Mouse (Mus musculus) liver, embryonic 12.5 days (tissue): ENCODE results near the gene Tcf12. TPM values are rescaled to one million over a fixed set of nuclear protein-coding genes. Genes with fewer than 3 reads are reported as not detected.

Source experiments
- ATAC-seq: fragments of 200-750 bp; cut with Nextera tagmentation; 2 replicates; pipeline ENCODE4 v1.8.0; 2017; ENCODE audit warnings: moderate number of reproducible peaks, mild to moderate bottlenecking, moderate library complexity
- H3K27ac ChIP-seq: fragments of 300-500 bp; sonication (generic); 2 replicates; pipeline ENCODE4 v1.5.1; 2016; ENCODE audit warnings: mild to moderate bottlenecking
- H3K27me3 ChIP-seq: fragments of 300-500 bp; sonication (generic); replicated peaks from 2 replicates; pipeline ENCODE4 v1.6.1; 2016; ENCODE audit warnings: mild to moderate bottlenecking, moderate library complexity
- H3K36me3 ChIP-seq: fragments of 300-500 bp; sonication (generic); 2 replicates; pipeline ENCODE4 v1.6.1; 2016; ENCODE audit warnings: mild to moderate bottlenecking, moderate library complexity
- H3K4me1 ChIP-seq: fragments of 300-500 bp; sonication (generic); 2 replicates; pipeline ENCODE4 v1.6.1; 2016
- H3K4me2 ChIP-seq: fragments of 300-500 bp; sonication (generic); 2 replicates; pipeline ENCODE4 v1.6.1; 2016; ENCODE audit warnings: mild to moderate bottlenecking, moderate library complexity
- H3K4me3 ChIP-seq: fragments of 300-500 bp; sonication (generic); 2 replicates; pipeline ENCODE4 v1.5.1; 2016; ENCODE audit warnings: mild to moderate bottlenecking, moderate library complexity
- H3K9ac ChIP-seq: fragments of 300-500 bp; sonication (generic); 2 replicates; pipeline ENCODE4 v1.6.1; 2016; ENCODE audit warnings: mild to moderate bottlenecking, moderate library complexity
- H3K9me3 ChIP-seq: fragments of 300-500 bp; sonication (generic); replicated peaks from 2 replicates; pipeline ENCODE4 v1.6.1; 2016; ENCODE audit warnings: mild to moderate bottlenecking, moderate library complexity
- WGBS: fragments of 180-500 bp; shearing (Covaris S2); methylation state at CpG from one replicate; pipeline ENCODE4 v1.1.7; 2016; ENCODE audit not compliant: insufficient replicate concordance; 5-methylcytosine and 5-hydroxymethylcytosine counted together
- polyA plus RNA-seq: library from polyadenylated mRNA; unstranded; fragments of >200 nt; fragmentation: Nextera tagmentation; extraction: Ambion mirVana; gene quantifications from 2 replicates; pipeline ENCODE4 v1.2.1, GENCODE M21; 2016

Tcf12 gene
- polyA plus RNA-seq, 1 experiment from 2014 or later = 19.9 TPM

GRCm38 (mm10) chr9:72118490-72118889 is 6.8 kb upstream of the Tcf12 start:
- no peak overlapping the region for H3K4me3 ChIP-seq
- no peaks in the 10 kb centered on the region for H3K9me3 ChIP-seq
- no peak overlapping the region for H3K9ac ChIP-seq
- no peak for ATAC-seq
- H3K4me2 ChIP-seq = no peak overlapping the region
- H3K36me3 ChIP-seq = no peaks in the 10 kb centered on the region
- no peak overlapping the region for H3K27ac ChIP-seq
- 0 out of 2 replicates have a peak, but pooled peaks cover 6% of the 10 kb centered on the region for H3K27me3 ChIP-seq
- no peaks in the 10 kb centered on the region for H3K4me1 ChIP-seq

GRCm38 (mm10) chr9:72111004-72111621 is 558 bp downstream of the Tcf12 start:
- H3K4me1 ChIP-seq = peaks cover 24% of the 10 kb centered on the region
- ATAC-seq = peak; percentile 79
- peaks cover 12% of the 10 kb centered on the region for H3K36me3 ChIP-seq
- under 1% methylated on average over 70 of the region's 90 CpGs for WGBS
- peak overlapping the region; percentile 98 for H3K4me2 ChIP-seq
- H3K9ac ChIP-seq = peak overlapping the region; percentile 97
- no peaks in the 10 kb centered on the region for H3K9me3 ChIP-seq
- no peaks in the 10 kb centered on the region; the same call in 1 of the 2 replicates for H3K27me3 ChIP-seq
- peak overlapping the region; percentile 87 for H3K27ac ChIP-seq
- peak overlapping the region; percentile 96 for H3K4me3 ChIP-seq

- Histone ChIP-seq H3K27ac (peak overlapping the region; percentile 87), H3K9ac (peak overlapping the region; percentile 97), H3K4me3 (peak overlapping the region; percentile 96), H3K9me3 (no peaks in the 10 kb centered on the region), H3K4me1 (peaks cover 24% of the 10 kb centered on the region), H3K36me3 (peaks cover 12% of the 10 kb centered on the region), H3K27me3 (no peaks in the 10 kb centered on the region; the same call in 1 of the 2 replicates), H3K4me2 (peak overlapping the region; percentile 98)
- ATAC-seq = peak; percentile 63
- under 1% methylated on average over 22 of the region's 23 CpGs for WGBS
Measured at GRCm38 (mm10) chr9:72110627-72111003, 1.1 kb downstream of the Tcf12 start.

GRCm38 (mm10) chr9:72103471-72103870 is 8.2 kb downstream of the Tcf12 start:
- H3K9ac ChIP-seq = no peak overlapping the region
- no peaks in the 10 kb centered on the region; the same call in 1 of the 2 replicates for H3K4me1 ChIP-seq
- H3K27ac ChIP-seq = no peak overlapping the region
- no peak for ATAC-seq
- no peak overlapping the region for H3K4me3 ChIP-seq
- H3K27me3 ChIP-seq = no peaks in the 10 kb centered on the region
- H3K36me3 ChIP-seq = peaks cover 32% of the 10 kb centered on the region
- no peak overlapping the region for H3K4me2 ChIP-seq
- 81% methylated on average over 1 of the region's 1 CpGs for WGBS
- H3K9me3 ChIP-seq = no peaks in the 10 kb centered on the region

GRCm38 (mm10) chr9:72099945-72100685 is 11.6 kb downstream of the Tcf12 start:
- 69% methylated on average over 7 of the region's 7 CpGs for WGBS
- no peak for ATAC-seq

GRCm38 (mm10) chr9:72098056-72098455 is 13.6 kb downstream of the Tcf12 start:
- Histone ChIP-seq H3K9me3 (no peaks in the 10 kb centered on the region), H3K9ac (no peak overlapping the region), H3K27ac (no peak overlapping the region), H3K4me3 (no peak overlapping the region), H3K27me3 (no peaks in the 10 kb centered on the region), H3K4me1 (0 out of 2 replicates have a peak, but pooled peaks cover 3% of the 10 kb centered on the region), H3K36me3 (peaks cover 27% of the 10 kb centered on the region), H3K4me2 (no peak overlapping the region)
- 68% methylated on average over 2 of the region's 2 CpGs for WGBS
- ATAC-seq = no peak

More at GRCm38 (mm10) chr9:72099945-72100685, 11.6 kb downstream of the Tcf12 start:
- no peak overlapping the region for H3K4me3 ChIP-seq
- H3K27ac ChIP-seq = no peak overlapping the region
- H3K9me3 ChIP-seq = no peaks in the 10 kb centered on the region
- H3K4me1 ChIP-seq = no peaks in the 10 kb centered on the region
- H3K4me2 ChIP-seq = no peak overlapping the region
- peaks cover 33% of the 10 kb centered on the region for H3K36me3 ChIP-seq
- no peaks in the 10 kb centered on the region for H3K27me3 ChIP-seq
- no peak overlapping the region for H3K9ac ChIP-seq

GRCm38 (mm10) chr9:72097083-72097482 is 14.6 kb downstream of the Tcf12 start:
- H3K9ac ChIP-seq = no peak overlapping the region
- no peak overlapping the region for H3K4me3 ChIP-seq
- H3K4me1 ChIP-seq = 0 out of 2 replicates have a peak, but pooled peaks cover 3% of the 10 kb centered on the region
- H3K9me3 ChIP-seq = no peaks in the 10 kb centered on the region
- no peak for ATAC-seq
- H3K27ac ChIP-seq = no peak overlapping the region
- H3K36me3 ChIP-seq = peaks cover 19% of the 10 kb centered on the region
- no peaks in the 10 kb centered on the region for H3K27me3 ChIP-seq
- no peak overlapping the region for H3K4me2 ChIP-seq
- 52% methylated on average over 2 of the region's 2 CpGs for WGBS

GRCm38 (mm10) chr9:72094675-72095074 is 17.0 kb downstream of the Tcf12 start:
- H3K4me3 ChIP-seq = no peak overlapping the region
- ATAC-seq = no peak
- no peak overlapping the region for H3K4me2 ChIP-seq
- H3K4me1 ChIP-seq = 0 out of 2 replicates have a peak, but pooled peaks cover 3% of the 10 kb centered on the region
- H3K36me3 ChIP-seq = peaks cover 11% of the 10 kb centered on the region
- H3K9ac ChIP-seq = no peak overlapping the region
- no peaks in the 10 kb centered on the region for H3K9me3 ChIP-seq
- 73% methylated on average over 5 of the region's 5 CpGs for WGBS
- no peak overlapping the region for H3K27ac ChIP-seq
- H3K27me3 ChIP-seq = no peaks in the 10 kb centered on the region

- Histone ChIP-seq H3K27me3 (no peaks in the 10 kb centered on the region), H3K4me1 (peaks cover 17% of the 10 kb centered on the region; the same call in 1 of the 2 replicates), H3K36me3 (peaks cover 9% of the 10 kb centered on the region), H3K9me3 (no peaks in the 10 kb centered on the region), H3K4me2 (no peak overlapping the region), H3K4me3 (no peak overlapping the region), H3K9ac (no peak overlapping the region), H3K27ac (no peak overlapping the region)
- ATAC-seq = no peak
- 95% methylated on average over 1 of the region's 1 CpGs for WGBS
Measured at GRCm38 (mm10) chr9:72092191-72092590, 19.5 kb downstream of the Tcf12 start.

- H3K9me3 ChIP-seq = no peaks in the 10 kb centered on the region
- H3K27me3 ChIP-seq = no peaks in the 10 kb centered on the region
- no peak overlapping the region for H3K4me3 ChIP-seq
- H3K27ac ChIP-seq = no peak overlapping the region
- H3K36me3 ChIP-seq = 0 out of 2 replicates have a peak, but pooled peaks cover 4% of the 10 kb centered on the region
- peaks cover 35% of the 10 kb centered on the region for H3K4me1 ChIP-seq
- H3K4me2 ChIP-seq = no peak overlapping the region
- WGBS = 59% methylated on average over 3 of the region's 3 CpGs
- H3K9ac ChIP-seq = no peak overlapping the region
- no peak for ATAC-seq
Measured at GRCm38 (mm10) chr9:72088893-72089611, 22.6 kb downstream of the Tcf12 start.

- Histone ChIP-seq H3K27me3 (no peaks in the 10 kb centered on the region), H3K36me3 (0 out of 2 replicates have a peak, but pooled peaks cover 4% of the 10 kb centered on the region), H3K4me2 (no peak overlapping the region), H3K27ac (no peak overlapping the region), H3K9me3 (no peaks in the 10 kb centered on the region), H3K4me3 (no peak overlapping the region), H3K4me1 (peaks cover 35% of the 10 kb centered on the region), H3K9ac (no peak overlapping the region)
- ATAC-seq = no peak; the same call in 1 of the 2 replicates
- WGBS = 32% methylated on average over 3 of the region's 3 CpGs
Measured at GRCm38 (mm10) chr9:72085017-72085416, 26.7 kb downstream of the Tcf12 start.

GRCm38 (mm10) chr9:72084131-72084530 is 27.5 kb downstream of the Tcf12 start:
- Histone ChIP-seq H3K36me3 (0 out of 2 replicates have a peak, but pooled peaks cover 4% of the 10 kb centered on the region), H3K9me3 (no peaks in the 10 kb centered on the region), H3K9ac (no peak overlapping the region), H3K4me3 (no peak overlapping the region), H3K4me1 (peaks cover 31% of the 10 kb centered on the region), H3K27me3 (no peaks in the 10 kb centered on the region), H3K4me2 (no peak overlapping the region), H3K27ac (no peak overlapping the region)
- no peak for ATAC-seq
